Mouse (Mus musculus): ENCODE measurements at regions not wholly inside any gene's neighbourhood (a gene's known extent, or its start where the extent isn't known, plus 50 kb on each side); places are given as distances from the start of the nearest gene placed in this dataset.

- TF ChIP-seq CTCF (IDR thresholded peaks at IDR 0.05; ENCODE audit: borderline replicate concordance, extremely low read depth, insufficient read depth, insufficient read length) (no peak), POLR2A (IDR thresholded peaks at IDR 0.05; ENCODE audit: borderline replicate concordance, extremely low read depth, insufficient read depth, insufficient read length, poor library complexity, severe bottlenecking) (no peak)
These were observed 181.8 kb downstream of the Rnd3 start for GRCm38 (mm10) chr2:50967133-50967532.

Data from brain, embryonic 14.5 days (tissue).